Comparison of ENCODE assay signal across 7 mouse cellular contexts in the genomic region with DNA sequence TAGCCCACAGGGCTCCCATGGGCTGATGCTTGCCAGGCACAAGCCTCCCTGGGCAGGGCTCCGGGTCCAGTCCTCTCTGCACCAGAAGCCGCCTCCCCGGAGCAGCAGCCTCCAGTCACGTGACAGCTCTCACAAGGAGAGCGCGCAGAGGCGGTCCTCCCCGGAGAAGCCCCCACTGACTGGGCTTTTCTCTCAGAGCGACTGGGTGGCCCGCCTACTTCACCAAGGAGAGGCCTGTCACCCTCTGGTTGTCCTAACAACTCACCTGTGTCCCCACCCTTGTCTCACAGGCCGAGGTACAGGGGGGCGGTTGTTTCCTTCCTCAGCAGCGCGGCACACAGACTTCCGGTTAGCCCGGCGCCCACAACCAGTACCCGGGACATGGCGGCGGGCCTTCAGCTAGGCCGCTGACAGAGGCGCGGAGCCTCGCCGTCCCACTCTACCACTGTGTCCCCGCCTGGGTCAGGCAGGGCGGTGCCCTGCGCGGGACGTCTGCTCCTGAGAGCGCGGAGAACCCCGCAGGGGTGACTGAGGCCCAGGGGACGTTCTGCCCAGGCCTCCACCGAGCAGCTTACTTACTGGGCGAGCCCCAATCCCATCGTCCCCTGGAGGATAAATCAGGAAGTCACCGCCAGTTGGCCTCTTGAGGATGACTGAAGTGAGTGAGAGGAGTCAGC. TPM values are rescaled to one million over a fixed set of nuclear protein-coding genes. Genes with fewer than 3 reads are reported as not detected.
DNase-seq lines count a peak whose midpoint lies in the region; ATAC-seq lines count a peak whose summit lies in the region.
"Not testable (repeated sequence)": the region's sequence is repeated elsewhere in the genome, so short reads cannot be mapped to it uniquely, and the experiment has no call there.

No protein-coding gene starts in this region.

- WGBS in heart, embryonic 12.5 days: 9% methylated on average over 11 of the region's 38 CpGs
- 4% methylated on average over 10 of the region's 38 CpGs for WGBS in kidney, embryonic 15.5 days
- WGBS in limb, embryonic 13.5 days: 5% methylated on average over 11 of the region's 38 CpGs
- 4% methylated on average over 10 of the region's 38 CpGs for WGBS in midbrain, embryonic 14.5 days

- H3K27me3 ChIP-seq in heart, embryonic 12.5 days (replicated peaks); kidney, embryonic 15.5 days; limb, embryonic 13.5 days; midbrain, embryonic 14.5 days (ENCODE audit: control insufficient read depth, insufficient read depth, low read length): not testable (repeated sequence)

- H3K4me3 ChIP-seq in heart, embryonic 12.5 days: peak overlapping the region; percentile 52
- H3K4me3 ChIP-seq in kidney, embryonic 15.5 days (replicated peaks): peak overlapping the region; percentile 42
- H3K4me3 ChIP-seq in limb, embryonic 13.5 days: peak overlapping the region; percentile 42
- H3K4me3 ChIP-seq in midbrain, embryonic 14.5 days (replicated peaks; ENCODE audit: low read depth, low read length): peak overlapping the region; percentile 39

- H3K36me3 ChIP-seq in heart, embryonic 12.5 days; kidney, embryonic 15.5 days; limb, embryonic 13.5 days; midbrain, embryonic 14.5 days (ENCODE audit: control insufficient read depth, insufficient read depth, low read length): not testable (repeated sequence)

- not testable (repeated sequence) for H3K4me1 ChIP-seq in heart, embryonic 12.5 days (replicated peaks); kidney, embryonic 15.5 days; limb, embryonic 13.5 days; midbrain, embryonic 14.5 days (ENCODE audit: control insufficient read depth, insufficient read depth, low read length)

- H3K27ac ChIP-seq in heart, embryonic 12.5 days (ENCODE audit: poor library complexity, severe bottlenecking): 0 out of 2 replicates have a peak overlapping the region, but pooled peaks have one; percentile 11
- H3K27ac ChIP-seq in kidney, embryonic 15.5 days; limb, embryonic 13.5 days: not testable (repeated sequence)
- H3K27ac ChIP-seq in midbrain, embryonic 14.5 days (replicated peaks; ENCODE audit: low read depth, low read length): peak overlapping the region; percentile 55; the same call in 1 of the 2 replicates

- DNase-seq in c-Kit-positive CD71-negative TER-119-negative erythroid progenitor cells, embryonic 14.5 days (ENCODE audit: low read depth): peak; percentile 12
- DNase-seq in midbrain, embryonic 14.5 days: peak; percentile 85
- DNase-seq in spleen, adult 12 weeks (ENCODE audit: low spot score): peak; percentile 32

- peak overlapping the region; percentile 47; the same call in 1 of the 2 replicates for H3K9ac ChIP-seq in heart, embryonic 12.5 days
- H3K9ac ChIP-seq in kidney, embryonic 15.5 days: 0 out of 2 replicates have a peak overlapping the region, but pooled peaks have one; percentile 21
- H3K9ac ChIP-seq in limb, embryonic 13.5 days: peak overlapping the region; percentile 55; the same call in 1 of the 2 replicates
- H3K9ac ChIP-seq in midbrain, embryonic 14.5 days (replicated peaks; ENCODE audit: low read length): peak overlapping the region; percentile 54; the same call in 1 of the 2 replicates

- H3K9me3 ChIP-seq in heart, embryonic 12.5 days (replicated peaks); kidney, embryonic 15.5 days (replicated peaks); limb, embryonic 13.5 days; midbrain, embryonic 14.5 days (ENCODE audit: control insufficient read depth, low read length): not testable (repeated sequence)

- ATAC-seq in erythroid progenitor cell, adult 5-6 weeks (replicated peaks; ENCODE audit: low FRiP score, poor library complexity, severe bottlenecking): peak; percentile 54
- peak; percentile 92 for ATAC-seq in heart, embryonic 12.5 days (ENCODE audit: insufficient number of reproducible peaks, low FRiP score)
- ATAC-seq in kidney, embryonic 15.5 days (replicated peaks; ENCODE audit: low FRiP score): peak; percentile 99
- ATAC-seq in limb, embryonic 13.5 days (ENCODE audit: low FRiP score, low read depth): peak; percentile 98
- peak; percentile 98 for ATAC-seq in midbrain, embryonic 14.5 days (ENCODE audit: low FRiP score, low TSS enrichment)

- H3K4me2 ChIP-seq in heart, embryonic 12.5 days: peak overlapping the region; percentile 72
- H3K4me2 ChIP-seq in kidney, embryonic 15.5 days: peak overlapping the region; percentile 60
- peak overlapping the region; percentile 61 for H3K4me2 ChIP-seq in limb, embryonic 13.5 days (replicated peaks)
- H3K4me2 ChIP-seq in midbrain, embryonic 14.5 days (ENCODE audit: low read length): peak overlapping the region; percentile 51

RNA-seq across cellular contexts. Expression of a gene that starts 35.3 kb away (rescaled TPM):
- total RNA-seq in erythroid progenitor cell, adult 5-6 weeks (2015; ENCODE audit: low replicate concordance): not detected in 2 replicates
- total RNA-seq in erythroid progenitor cell, adult 5-6 weeks (2017; ENCODE audit: low replicate concordance): not detected in 2 replicates
- polyA plus RNA-seq in heart, embryonic 12.5 days (2016; fragmentation: Nextera tagmentation; extraction: Ambion mirVana): not detected in 2 replicates
- not detected in 2 replicates for polyA plus RNA-seq in kidney, embryonic 15.5 days (2015; fragmentation: Nextera tagmentation; extraction: Ambion mirVana)
- not detected in 2 replicates for polyA plus RNA-seq in limb, embryonic 13.5 days (2015; fragmentation: Nextera tagmentation; extraction: Ambion mirVana)
- not detected in 2 replicates for polyA plus RNA-seq in midbrain, embryonic 14.5 days (2014; fragmentation: Nextera tagmentation; extraction: Ambion mirVana)

Comparison
In these comparisons a context has a peak if more than half of its experiments do, and no peak if none do; other contexts are left out.
1. DNase-seq: peak in every context shown above with its lines; median percentile 85 in midbrain, embryonic 14.5 days; 32 in spleen, adult 12 weeks; 12 in c-Kit-positive CD71-negative TER-119-negative erythroid progenitor cells, embryonic 14.5 days.